Mouse (Mus musculus): ENCODE results near the gene Tpbpb. TPM values are rescaled to one million over a fixed set of nuclear protein-coding genes. Genes with fewer than 3 reads are reported as not detected.
"Not testable (repeated sequence)": the region's sequence is repeated elsewhere in the genome, so short reads cannot be mapped to it uniquely, and the experiment has no call there.

The Tpbpb gene
- polyA plus RNA-seq (2014; fragmentation: Nextera tagmentation; extraction: Ambion mirVana), result not detected in 2 replicates

GRCm38 (mm10) chr13:60904780-60905179, at the start of gene Tpbpb:
TSS of gene Tpbpb (minus strand) at chr13:60904880.
- H3K27ac ChIP-seq (ENCODE audit: low read length); H3K4me1 ChIP-seq (ENCODE audit: control insufficient read depth, insufficient read depth, low read length); H3K36me3 ChIP-seq (ENCODE audit: control insufficient read depth, insufficient read depth, low read length); H3K9me3 ChIP-seq (ENCODE audit: control insufficient read depth, low read depth, low read length); H3K4me3 ChIP-seq (ENCODE audit: low read depth, low read length); H3K9ac ChIP-seq (replicated peaks; ENCODE audit: low read depth, low read length); ATAC-seq (ENCODE audit: insufficient number of reproducible peaks, insufficient read depth, low FRiP score, low read depth); H3K4me2 ChIP-seq (replicated peaks; ENCODE audit: low read depth, low read length); H3K27me3 ChIP-seq (ENCODE audit: control insufficient read depth, insufficient read depth, low read length): not testable (repeated sequence)
- 81% methylated on average over 2 of the region's 2 CpGs for WGBS

DNA sequence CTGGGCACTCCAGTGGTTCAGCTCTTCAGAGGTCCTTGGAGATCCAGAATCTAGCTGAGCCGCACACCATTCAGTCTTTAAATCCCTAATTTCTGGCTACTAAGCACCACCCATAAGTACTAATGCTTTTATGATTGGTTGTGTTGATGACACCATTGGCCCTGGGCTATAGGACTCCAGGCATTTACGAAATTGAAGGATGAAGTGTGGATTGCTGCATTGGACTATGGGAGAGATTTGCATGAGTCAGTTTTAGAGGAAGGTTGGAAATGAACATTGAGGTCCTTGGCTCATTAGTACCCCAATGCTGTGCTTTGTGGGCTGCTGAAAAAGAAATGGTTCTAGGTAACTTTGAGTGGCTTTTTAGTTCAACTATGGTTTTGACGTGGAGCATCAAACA, 37.2 kb upstream of the Tpbpb start, which contains the start of gene Tpbpa:
Gene Tpbpa (minus strand): TSS at position 101 of the 400 bp plus-strand sequence.
- not testable (repeated sequence) for H3K27me3 ChIP-seq (ENCODE audit: control insufficient read depth, insufficient read depth, low read length); H3K36me3 ChIP-seq (ENCODE audit: control insufficient read depth, insufficient read depth, low read length); H3K27ac ChIP-seq (ENCODE audit: low read length); H3K4me2 ChIP-seq (replicated peaks; ENCODE audit: low read depth, low read length); ATAC-seq (ENCODE audit: insufficient number of reproducible peaks, insufficient read depth, low FRiP score, low read depth); H3K4me1 ChIP-seq (ENCODE audit: control insufficient read depth, insufficient read depth, low read length); H3K4me3 ChIP-seq (ENCODE audit: low read depth, low read length); H3K9ac ChIP-seq (replicated peaks; ENCODE audit: low read depth, low read length); H3K9me3 ChIP-seq (ENCODE audit: control insufficient read depth, low read depth, low read length)
- 71% methylated on average over 3 of the region's 3 CpGs for WGBS

DNA sequence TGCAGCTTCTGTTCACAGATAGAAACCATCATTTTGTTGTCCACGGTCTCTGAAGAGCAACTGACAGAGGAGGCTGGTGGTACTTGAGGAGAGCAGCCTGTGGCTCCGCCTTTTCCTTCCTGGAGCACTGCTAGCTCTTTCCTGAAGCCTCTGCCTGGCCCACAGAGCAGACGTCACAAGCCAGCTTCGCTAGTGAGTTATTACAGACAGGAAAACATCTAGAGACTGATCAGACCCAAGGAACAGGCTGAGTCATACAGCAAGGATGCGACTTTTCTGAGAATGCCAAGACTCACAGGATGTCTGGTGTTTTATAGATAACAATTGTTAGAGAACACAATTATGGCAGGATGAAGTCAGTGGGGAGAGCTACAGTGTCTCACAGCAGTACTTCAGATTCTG, 31.8 kb upstream of the Tpbpb start, which contains the start of the genes Gm49391 and Ctla2a:
Gene Gm49391 (minus strand): TSS at position 72 of the 402 bp plus-strand sequence.
Gene Ctla2a (minus strand): TSS at position 126 of the 402 bp plus-strand sequence.
- no peaks in the 10 kb centered on the region for H3K36me3 ChIP-seq (ENCODE audit: control insufficient read depth, insufficient read depth, low read length)
- H3K9me3 ChIP-seq (ENCODE audit: control insufficient read depth, low read depth, low read length), result no peaks in the 10 kb centered on the region
- WGBS, result 55% methylated on average over 5 of the region's 5 CpGs
- H3K4me1 ChIP-seq (ENCODE audit: control insufficient read depth, insufficient read depth, low read length), result no peaks in the 10 kb centered on the region
- H3K27ac ChIP-seq (ENCODE audit: low read length), result no peak within 1 kb of the TSS
- no peak within 1 kb of the TSS for H3K4me2 ChIP-seq (replicated peaks; ENCODE audit: low read depth, low read length)
- no peak within 1 kb of the TSS for H3K4me3 ChIP-seq (ENCODE audit: low read depth, low read length)
- ATAC-seq (ENCODE audit: insufficient number of reproducible peaks, insufficient read depth, low FRiP score, low read depth), result peak; percentile 53; the same call in 1 of the 2 replicates
- no peaks in the 10 kb centered on the region for H3K27me3 ChIP-seq (ENCODE audit: control insufficient read depth, insufficient read depth, low read length)
- no peak within 1 kb of the TSS for H3K9ac ChIP-seq (replicated peaks; ENCODE audit: low read depth, low read length)

DNA sequence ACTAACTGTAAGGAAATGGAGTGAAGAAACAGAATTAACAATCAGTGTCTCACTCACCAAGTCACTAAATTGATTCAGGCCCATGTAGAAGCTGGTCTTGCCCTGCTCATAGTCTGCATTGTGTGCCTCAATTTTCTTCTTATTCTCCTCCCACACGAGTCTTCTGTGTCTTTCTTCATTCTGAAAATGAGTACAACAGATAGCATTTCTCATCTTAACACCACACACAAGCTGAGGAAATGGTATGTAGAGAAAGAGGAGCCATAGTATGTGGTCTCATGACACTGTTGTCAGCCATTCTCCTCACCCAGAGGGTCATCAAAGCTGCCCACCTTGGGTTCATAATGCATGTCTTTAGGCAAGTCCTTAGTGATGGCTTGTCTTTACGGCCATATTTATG, 30.8 kb upstream of the Tpbpb start, which contains the start of gene Gm49393:
Gene Gm49393 (minus strand): TSS at position 101 of the 400 bp plus-strand sequence.
- H3K27me3 ChIP-seq (ENCODE audit: control insufficient read depth, insufficient read depth, low read length); H3K9ac ChIP-seq (replicated peaks; ENCODE audit: low read depth, low read length); H3K9me3 ChIP-seq (ENCODE audit: control insufficient read depth, low read depth, low read length); H3K4me3 ChIP-seq (ENCODE audit: low read depth, low read length); H3K4me2 ChIP-seq (replicated peaks; ENCODE audit: low read depth, low read length); H3K4me1 ChIP-seq (ENCODE audit: control insufficient read depth, insufficient read depth, low read length); H3K36me3 ChIP-seq (ENCODE audit: control insufficient read depth, insufficient read depth, low read length); ATAC-seq (ENCODE audit: insufficient number of reproducible peaks, insufficient read depth, low FRiP score, low read depth); H3K27ac ChIP-seq (ENCODE audit: low read length): not testable (repeated sequence)
- WGBS, result 75% methylated on average over 2 of the region's 2 CpGs

DNA sequence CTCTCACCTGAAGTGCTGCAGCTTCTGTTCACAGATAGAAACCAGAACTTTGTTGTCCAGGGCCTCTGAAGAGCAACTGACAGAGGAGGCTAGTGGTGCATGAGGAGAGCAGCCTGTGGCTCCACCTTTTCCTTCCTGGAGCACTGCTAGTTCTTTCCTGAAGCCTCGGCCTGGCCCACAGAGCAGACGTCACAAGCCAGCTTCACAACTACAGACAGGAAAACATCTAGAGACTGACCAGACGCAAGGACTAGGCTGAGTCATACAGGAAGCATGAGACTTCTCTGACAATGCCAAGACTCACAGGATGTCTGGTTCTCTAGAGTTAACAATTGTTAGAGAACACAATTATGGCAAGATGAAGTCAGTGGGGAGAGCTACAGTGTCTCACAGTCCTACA, 7.4 kb downstream of the Tpbpb start, which contains the start of gene Ctla2b:
Gene Ctla2b (minus strand): TSS at position 120 of the 400 bp plus-strand sequence.
- 62% methylated on average over 3 of the region's 3 CpGs for WGBS
- Histone ChIP-seq H3K4me1 (ENCODE audit: control insufficient read depth, insufficient read depth, low read length) (no peaks in the 10 kb centered on the region), H3K4me3 (ENCODE audit: low read depth, low read length) (no peak within 1 kb of the TSS), H3K36me3 (ENCODE audit: control insufficient read depth, insufficient read depth, low read length) (no peaks in the 10 kb centered on the region), H3K27me3 (ENCODE audit: control insufficient read depth, insufficient read depth, low read length) (no peaks in the 10 kb centered on the region), H3K9ac (replicated peaks; ENCODE audit: low read depth, low read length) (no peak within 1 kb of the TSS), H3K27ac (ENCODE audit: low read length) (no peak within 1 kb of the TSS), H3K9me3 (ENCODE audit: control insufficient read depth, low read depth, low read length) (no peaks in the 10 kb centered on the region), H3K4me2 (replicated peaks; ENCODE audit: low read depth, low read length) (no peak within 1 kb of the TSS)
- 0 out of 2 replicates have a peak, but pooled peaks have one; percentile 42 for ATAC-seq (ENCODE audit: insufficient number of reproducible peaks, insufficient read depth, low FRiP score, low read depth)

GRCm38 (mm10) chr13:60896794-60897193, 7.9 kb downstream of the Tpbpb start, which contains the start of gene Gm49392:
TSS of gene Gm49392 (minus strand) at chr13:60896894.
- 77% methylated on average over 8 of the region's 8 CpGs for WGBS
- not testable (repeated sequence) for ATAC-seq (ENCODE audit: insufficient number of reproducible peaks, insufficient read depth, low FRiP score, low read depth)

GRCm38 (mm10) chr13:60895406-60896160, 9.1 kb downstream of the Tpbpb start:
- H3K9me3 ChIP-seq (ENCODE audit: control insufficient read depth, low read depth, low read length), result no peaks in the 10 kb centered on the region
- no peak overlapping the region for H3K9ac ChIP-seq (replicated peaks; ENCODE audit: low read depth, low read length)
- no peak overlapping the region for H3K27ac ChIP-seq (ENCODE audit: low read length)
- ATAC-seq (ENCODE audit: insufficient number of reproducible peaks, insufficient read depth, low FRiP score, low read depth), result no peak
- H3K4me2 ChIP-seq (replicated peaks; ENCODE audit: low read depth, low read length), result no peak overlapping the region
- H3K27me3 ChIP-seq (ENCODE audit: control insufficient read depth, insufficient read depth, low read length), result no peaks in the 10 kb centered on the region
- H3K4me1 ChIP-seq (ENCODE audit: control insufficient read depth, insufficient read depth, low read length), result no peaks in the 10 kb centered on the region
- H3K4me3 ChIP-seq (ENCODE audit: low read depth, low read length), result no peak overlapping the region
- H3K36me3 ChIP-seq (ENCODE audit: control insufficient read depth, insufficient read depth, low read length), result no peaks in the 10 kb centered on the region

More at GRCm38 (mm10) chr13:60896794-60897193, 7.9 kb downstream of the Tpbpb start, which contains the start of gene Gm49392:
- not testable (repeated sequence) for H3K9me3 ChIP-seq (ENCODE audit: control insufficient read depth, low read depth, low read length); H3K27me3 ChIP-seq (ENCODE audit: control insufficient read depth, insufficient read depth, low read length); H3K9ac ChIP-seq (replicated peaks; ENCODE audit: low read depth, low read length); H3K4me1 ChIP-seq (ENCODE audit: control insufficient read depth, insufficient read depth, low read length); H3K4me3 ChIP-seq (ENCODE audit: low read depth, low read length); H3K27ac ChIP-seq (ENCODE audit: low read length); H3K36me3 ChIP-seq (ENCODE audit: control insufficient read depth, insufficient read depth, low read length); H3K4me2 ChIP-seq (replicated peaks; ENCODE audit: low read depth, low read length)

GRCm38 (mm10) chr13:60892301-60892700, 12.4 kb downstream of the Tpbpb start:
- no peak overlapping the region for H3K9ac ChIP-seq (replicated peaks; ENCODE audit: low read depth, low read length)
- no peaks in the 10 kb centered on the region for H3K4me1 ChIP-seq (ENCODE audit: control insufficient read depth, insufficient read depth, low read length)
- H3K9me3 ChIP-seq (ENCODE audit: control insufficient read depth, low read depth, low read length), result no peaks in the 10 kb centered on the region
- H3K4me3 ChIP-seq (ENCODE audit: low read depth, low read length), result no peak overlapping the region
- H3K36me3 ChIP-seq (ENCODE audit: control insufficient read depth, insufficient read depth, low read length), result no peaks in the 10 kb centered on the region
- WGBS, result 93% methylated on average over 1 of the region's 1 CpGs
- no peak overlapping the region for H3K27ac ChIP-seq (ENCODE audit: low read length)
- ATAC-seq (ENCODE audit: insufficient number of reproducible peaks, insufficient read depth, low FRiP score, low read depth), result no peak
- no peak overlapping the region for H3K4me2 ChIP-seq (replicated peaks; ENCODE audit: low read depth, low read length)
- no peaks in the 10 kb centered on the region for H3K27me3 ChIP-seq (ENCODE audit: control insufficient read depth, insufficient read depth, low read length)
